Mouse (Mus musculus): ENCODE data around the gene Zbtb43.
A peak's percentile ranks its signal among the peaks of the same experiment; 100 is the strongest.

Gene Zbtb43

DNA sequence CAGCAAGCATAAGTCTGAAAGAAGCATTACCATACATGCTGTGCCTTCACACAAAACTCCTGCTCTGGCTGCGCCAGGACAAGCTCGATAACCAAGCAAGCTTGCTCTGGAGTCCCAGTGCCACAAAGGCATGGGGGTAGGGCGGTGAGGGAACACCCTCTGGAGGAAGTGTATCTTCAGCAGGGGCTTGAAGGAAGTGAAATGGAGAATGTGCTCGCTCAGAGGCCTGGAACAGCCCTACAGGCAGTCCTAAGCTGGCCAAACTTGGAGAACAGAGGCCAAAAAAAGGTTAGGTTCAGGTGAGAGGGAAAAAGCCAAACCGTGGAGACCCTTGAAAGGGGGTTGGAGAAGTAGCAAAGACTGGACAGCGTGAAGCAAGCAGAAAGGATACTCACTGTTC is 39.0 kb downstream of the Zbtb43 start:
- DNase-seq = peak; percentile 49 to 60

DNA sequence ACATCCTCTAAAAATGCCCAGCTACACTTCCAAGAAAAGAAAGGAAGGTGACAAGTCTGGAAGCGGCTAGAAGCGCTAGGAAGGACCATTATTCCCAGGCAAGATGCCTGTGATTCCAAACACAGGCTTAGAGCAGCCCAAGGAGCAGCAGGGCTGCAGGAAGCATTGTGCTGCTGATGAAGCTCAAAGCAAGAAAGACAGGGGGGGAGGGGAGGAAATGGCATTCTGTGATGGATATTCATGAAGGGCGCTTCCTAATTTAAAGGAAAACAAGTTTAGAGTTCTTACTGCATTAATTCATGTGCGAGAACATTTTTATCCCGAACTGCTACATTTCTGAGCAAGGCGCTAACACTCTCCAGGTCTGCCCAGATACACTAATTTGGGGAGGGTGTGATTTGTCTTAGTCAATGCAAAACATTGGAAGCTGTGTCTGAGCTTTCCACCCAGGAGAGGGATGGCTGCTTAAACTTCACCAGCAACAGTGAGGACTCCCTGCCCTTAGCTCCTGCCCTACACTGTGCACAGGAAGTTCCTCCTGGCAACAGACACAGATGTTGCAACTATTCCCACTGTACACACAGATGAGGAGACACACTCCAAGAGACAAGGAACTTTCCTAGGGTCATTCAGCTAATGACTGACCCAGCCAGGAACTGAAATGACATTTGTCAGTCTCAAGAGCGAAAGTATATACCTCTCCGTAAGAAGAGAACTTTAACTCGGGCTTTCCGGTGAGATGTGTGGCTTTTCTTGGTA is 41.5 kb downstream of the Zbtb43 start:
- no peak for DNase-seq

DNA sequence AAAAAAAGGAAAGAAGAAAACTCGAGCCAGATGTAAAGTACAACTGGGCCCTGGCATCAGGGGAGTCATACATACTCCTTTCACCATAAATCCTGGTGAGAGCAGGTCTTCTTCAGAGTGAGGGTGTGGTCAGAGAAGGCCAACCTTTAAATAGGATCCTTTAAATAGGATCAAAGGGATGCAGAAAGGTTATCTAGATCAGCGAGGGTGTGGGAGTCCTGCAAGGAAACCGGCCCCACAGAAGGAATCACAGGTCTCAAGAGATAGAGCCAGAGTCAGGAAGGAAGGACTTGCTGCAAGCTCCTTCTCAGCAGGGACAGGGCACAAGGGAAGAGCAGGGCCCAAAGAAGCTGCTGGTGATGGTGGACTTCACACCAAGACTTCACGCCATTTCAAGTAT is 50.9 kb downstream of the Zbtb43 start:
- no peak for DNase-seq

DNA sequence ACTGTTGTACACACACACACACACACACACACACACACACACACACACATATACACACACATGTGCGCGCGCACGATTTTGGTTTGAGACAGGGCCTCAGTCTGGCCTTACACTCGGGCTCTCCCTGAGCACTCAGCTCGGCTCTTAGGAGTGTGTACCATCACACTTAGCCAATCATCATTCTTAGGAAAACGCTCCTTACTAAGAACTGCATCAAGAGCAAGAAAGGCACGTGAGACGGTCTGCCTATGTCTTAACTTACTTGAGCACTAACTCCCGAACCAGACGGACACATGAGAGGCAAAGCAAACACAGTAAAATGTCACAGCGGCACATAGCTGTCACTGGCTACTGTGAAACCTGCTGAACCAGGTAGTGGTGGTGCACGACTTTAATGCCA is 54.3 kb downstream of the Zbtb43 start:
- no peak for DNase-seq

DNA sequence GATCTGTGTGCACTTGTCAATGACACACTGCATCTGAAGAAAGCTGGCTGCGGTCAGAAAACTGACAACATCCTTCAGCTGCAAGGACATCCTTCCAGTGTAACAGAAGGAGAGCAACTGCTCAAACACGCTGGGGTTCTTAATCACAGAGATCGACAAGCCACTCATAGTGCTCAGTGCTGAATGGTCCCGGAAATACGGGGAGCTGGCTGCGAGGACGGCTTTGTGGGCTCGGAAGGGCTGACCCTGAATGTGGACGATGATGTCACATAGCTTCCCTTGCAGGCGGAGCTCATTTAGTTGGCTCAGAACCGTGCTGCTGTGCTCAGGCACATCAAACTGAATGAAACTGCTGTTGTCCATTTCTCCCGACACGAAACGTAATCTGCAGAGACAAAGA is 56.2 kb downstream of the Zbtb43 start:
- no peak for DNase-seq

DNA sequence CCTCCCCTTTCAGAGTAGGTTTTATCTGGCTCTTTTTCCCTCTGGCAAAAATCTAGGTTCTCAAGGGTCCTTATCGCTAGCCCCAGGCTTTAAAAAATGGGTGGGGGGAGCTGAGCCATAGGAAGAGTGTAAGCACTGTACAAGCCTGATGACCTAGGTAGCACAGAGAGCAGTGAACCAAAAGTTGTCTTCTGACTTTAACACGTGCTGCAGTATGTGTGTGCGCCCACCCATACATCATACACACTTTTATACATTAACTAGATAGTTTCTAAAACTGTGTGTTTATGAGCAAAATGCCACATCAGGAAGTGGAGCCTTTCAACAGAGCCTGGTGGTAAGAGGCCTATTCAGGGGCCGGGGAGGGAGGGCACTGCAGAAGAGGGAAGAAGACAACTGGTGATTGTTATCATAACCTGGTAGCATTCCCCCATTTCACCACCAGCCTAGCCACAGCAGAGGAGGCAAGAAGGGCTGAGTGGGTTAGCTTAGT is 64.8 kb downstream of the Zbtb43 start:
- peak; percentile 17 to 48 for DNase-seq

DNA sequence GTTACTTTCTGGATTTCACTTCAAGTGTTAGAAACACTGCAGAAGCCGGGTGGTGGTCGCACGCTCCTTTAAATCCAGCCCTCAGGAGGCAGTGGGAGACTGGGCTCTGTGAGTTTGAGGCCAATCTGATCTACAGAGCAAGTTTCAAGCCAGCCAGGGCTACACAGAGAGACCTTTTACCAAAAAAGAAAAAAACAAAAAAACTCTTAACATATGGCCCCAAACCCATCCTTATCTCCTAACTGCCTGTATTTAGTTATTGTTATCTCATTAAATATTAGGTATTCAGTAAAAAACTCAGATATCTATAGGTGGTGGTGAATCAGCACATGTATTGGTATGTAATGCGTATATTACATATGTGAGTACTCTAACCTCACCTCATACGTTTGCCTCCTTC is 65.7 kb downstream of the Zbtb43 start:
- DNase-seq = no peak

DNA sequence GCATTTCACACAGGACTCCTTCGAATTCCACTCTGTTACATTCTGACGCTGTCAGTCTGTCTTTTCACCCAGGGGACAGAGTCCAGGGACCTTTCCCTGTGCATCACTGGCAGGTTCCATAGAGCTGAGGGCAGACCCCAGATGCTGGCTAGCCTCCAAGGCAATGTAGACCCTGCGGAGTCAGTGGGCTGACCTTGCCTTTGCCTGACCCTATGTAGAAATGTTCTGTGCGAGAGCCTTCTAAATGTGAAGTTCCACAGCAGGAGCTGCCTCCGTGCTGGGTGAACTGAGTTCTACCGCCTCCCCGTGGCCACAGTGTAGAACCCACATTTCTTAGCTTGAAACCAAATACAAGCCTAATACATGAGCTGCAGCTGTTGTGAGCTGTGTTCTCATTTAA is 66.1 kb downstream of the Zbtb43 start:
- DNase-seq = peak; percentile 55 to 56

DNA sequence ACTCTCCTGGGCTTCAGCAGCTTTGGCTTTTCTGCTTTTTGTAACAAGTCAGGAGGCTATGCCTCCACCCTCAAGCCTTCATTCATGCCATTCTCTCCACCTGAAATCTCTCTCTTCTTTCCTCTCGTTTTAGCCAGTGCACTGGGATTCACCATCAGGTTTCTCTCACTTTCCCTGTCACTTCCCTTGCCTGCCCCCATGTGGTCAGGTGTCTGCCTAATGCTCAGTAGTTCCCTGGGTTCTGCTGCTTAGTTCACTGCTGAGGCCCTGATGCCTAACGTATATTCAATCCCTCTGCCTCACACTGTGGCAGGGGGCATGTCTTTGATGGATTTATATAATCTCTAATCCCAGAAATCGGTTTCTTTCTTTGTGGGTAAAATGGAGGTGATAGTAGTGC is 67.1 kb downstream of the Zbtb43 start:
- DNase-seq = peak; percentile 22 to 31

DNA sequence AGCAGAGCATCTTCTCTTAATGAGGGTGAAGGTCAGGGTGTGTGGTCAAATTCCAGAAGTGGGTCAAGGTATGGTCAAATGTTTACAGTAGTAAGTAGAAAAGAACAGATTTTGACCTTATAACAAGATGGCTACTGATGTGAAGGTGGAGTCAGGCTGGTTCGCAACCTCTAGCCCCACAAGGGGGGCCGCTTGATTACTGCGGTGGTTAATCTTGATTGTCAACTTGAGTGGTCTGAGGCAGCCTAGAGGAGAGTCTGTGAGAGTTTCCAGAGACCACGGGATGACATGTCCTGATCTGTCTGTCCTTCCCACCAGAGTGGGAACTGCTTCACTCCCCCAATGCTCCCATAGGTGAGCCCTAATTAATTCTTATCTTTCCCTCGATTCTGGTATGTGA is 67.8 kb downstream of the Zbtb43 start:
- no peak for DNase-seq
